Comparison of ENCODE assay signal across 11 mouse cellular contexts in the genomic region with DNA sequence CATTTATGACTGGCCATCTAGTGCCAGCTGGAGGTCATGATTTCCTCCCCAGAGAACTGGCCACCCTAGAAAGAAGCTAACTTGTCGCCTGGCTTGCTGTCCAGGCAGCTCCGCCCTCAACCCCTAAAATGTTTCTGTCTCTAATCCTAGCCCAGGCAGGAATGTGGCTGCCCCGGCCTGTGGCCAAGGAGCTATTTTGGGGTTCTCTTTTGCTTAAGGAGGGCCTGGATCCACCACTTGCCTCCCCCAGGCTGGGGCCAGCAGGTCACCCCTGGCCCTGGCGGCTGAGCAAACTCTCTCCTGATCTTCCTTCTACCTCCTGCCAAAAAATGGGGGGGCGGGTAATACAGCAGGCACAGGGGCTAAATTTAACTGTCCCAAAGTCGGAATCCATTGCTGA. TPM values are rescaled to one million over a fixed set of nuclear protein-coding genes. Genes with fewer than 3 reads are reported as not detected.
A peak's percentile ranks its signal among the peaks of the same experiment; 100 is the strongest.
DNase-seq lines count a peak whose midpoint lies in the region; ATAC-seq and TF ChIP-seq lines count a peak whose summit lies in the region.
"Had no signal": no experiment of that assay in that cellular context is flagged by ENCODE, and none has a peak within 500 bp of the region (broad histone marks: within the 10 kb centered on the region; RNA-seq: fewer than 3 reads in every experiment).

No protein-coding gene starts in this region.

- intact Hi-C loops in heart, postnatal 25 days (cut with DNase I) = no loop called here

- 61% methylated on average over 6 of the region's 6 CpGs for WGBS in hindbrain, embryonic 10.5 days
- WGBS in hindbrain, embryonic 11.5 days = 63% methylated on average over 6 of the region's 6 CpGs

- H3K4me3 ChIP-seq in hindbrain, embryonic 10.5 days = 0 out of 2 replicates have a peak overlapping the region, but pooled peaks have one; percentile 26
- H3K4me3 ChIP-seq in hindbrain, embryonic 11.5 days (ENCODE audit: low read depth, low read length) = no peak overlapping the region
- H3K4me3 ChIP-seq in embryonic fibroblast, embryonic 13.5 days (ENCODE audit: insufficient read depth, low read length) = no peak overlapping the region

- TF ChIP-seq CTCF in embryonic fibroblast, embryonic 13.5 days (IDR thresholded peaks at IDR 0.05; ENCODE audit: borderline replicate concordance, insufficient read depth, low read length) = no peak

- DNase-seq in hindbrain, embryonic 10.5 days (ENCODE audit: low spot score) = no peak
- no peak for DNase-seq in hindbrain, embryonic 11.5 days (ENCODE audit: low spot score)
- DNase-seq in heart, postnatal 25 days (ENCODE audit: low spot score) = peak; percentile 69
- DNase-seq in lung, postnatal 25 days (ENCODE audit: low spot score) = peak; percentile 45
- no peak for DNase-seq in thymus, postnatal 25 days
- DNase-seq in embryo, embryonic 9.5 days (ENCODE audit: extremely low spot score) = no peak

- no peaks in the 10 kb centered on the region for H3K9me3 ChIP-seq in hindbrain, embryonic 10.5 days
- no peaks in the 10 kb centered on the region for H3K9me3 ChIP-seq in hindbrain, embryonic 11.5 days (ENCODE audit: control insufficient read depth, low read length)
- H3K9me3 ChIP-seq: liver, embryonic 15.5 days had no signal

- H3K4me1 ChIP-seq in hindbrain, embryonic 10.5 days (replicated peaks) = peaks cover 52% of the 10 kb centered on the region
- no peaks in the 10 kb centered on the region; the same call in 1 of the 2 replicates for H3K4me1 ChIP-seq in hindbrain, embryonic 11.5 days (replicated peaks; ENCODE audit: control insufficient read depth, insufficient read depth, low read length)
- no peaks in the 10 kb centered on the region; the same call in 1 of the 2 replicates for H3K4me1 ChIP-seq in embryonic fibroblast, embryonic 13.5 days (ENCODE audit: control insufficient read depth, insufficient read depth, low read length)

- no peak for ATAC-seq in hindbrain, embryonic 11.5 days (ENCODE audit: low FRiP score)
- no peak for ATAC-seq in CD4-positive, CD25-positive, alpha-beta regulatory T cell, adult 4 months

- peaks cover 12% of the 10 kb centered on the region for H3K27me3 ChIP-seq in hindbrain, embryonic 10.5 days (ENCODE audit: insufficient read depth, poor library complexity, severe bottlenecking)
- no peaks in the 10 kb centered on the region for H3K27me3 ChIP-seq in hindbrain, embryonic 11.5 days (ENCODE audit: control insufficient read depth, insufficient read depth, low read length)

- no peak overlapping the region for H3K27ac ChIP-seq in hindbrain, embryonic 10.5 days
- no peak overlapping the region for H3K27ac ChIP-seq in hindbrain, embryonic 11.5 days (ENCODE audit: low read depth, low read length)
- peak overlapping the region; percentile 63 for H3K27ac ChIP-seq in embryonic fibroblast, embryonic 13.5 days (ENCODE audit: insufficient read depth, low read length)

- H3K9ac ChIP-seq in hindbrain, embryonic 11.5 days (ENCODE audit: low read depth, low read length) = no peak overlapping the region
- H3K9ac ChIP-seq: liver, embryonic 15.5 days had no signal

- TF ChIP-seq POLR2A in embryonic fibroblast, embryonic 13.5 days (IDR thresholded peaks at IDR 0.05; ENCODE audit: low read depth, low read length) = no peak

- H3K4me2 ChIP-seq in hindbrain, embryonic 11.5 days (replicated peaks; ENCODE audit: low read depth, low read length) = no peak overlapping the region

- peaks cover 82% of the 10 kb centered on the region for H3K36me3 ChIP-seq in hindbrain, embryonic 10.5 days
- peaks cover 15% of the 10 kb centered on the region for H3K36me3 ChIP-seq in hindbrain, embryonic 11.5 days (ENCODE audit: control insufficient read depth, insufficient read depth, low read length)

RNA-seq across cellular contexts. Expression of gene Dmpk, which starts 0.6 kb away (rescaled TPM):
- polyA plus RNA-seq in hindbrain, embryonic 10.5 days (2016; fragmentation: Nextera tagmentation; extraction: Ambion mirVana) = 9.9 and 10.2 TPM in 2 replicates
- polyA plus RNA-seq in hindbrain, embryonic 11.5 days (2014; fragmentation: Nextera tagmentation; extraction: Ambion mirVana) = 10.3 and 12.2 TPM in 2 replicates
- 75.4 and 114 TPM in 2 replicates for polyA plus RNA-seq in embryonic fibroblast, embryonic 13.5 days (2011; ENCODE audit: insufficient read length, low read depth, missing spikeins)
- total RNA-seq in heart, postnatal 25 days (2021) = 100 to 1,000 TPM; 555 to 584 TPM
- under 1 TPM in 1 of 2 experiments, not detected in 1; 0.44 TPM for polyA plus RNA-seq in CD4-positive, CD25-positive, alpha-beta regulatory T cell, adult 4 months (2017; shearing (Covaris generic))

RNA-seq across cellular contexts. Expression of gene Dmwd, which starts 7.1 kb away (rescaled TPM):
- 16.6 and 20.7 TPM in 2 replicates for polyA plus RNA-seq in hindbrain, embryonic 10.5 days (2016; fragmentation: Nextera tagmentation; extraction: Ambion mirVana)
- 18.3 and 20.2 TPM in 2 replicates for polyA plus RNA-seq in hindbrain, embryonic 11.5 days (2014; fragmentation: Nextera tagmentation; extraction: Ambion mirVana)
- polyA plus RNA-seq in embryonic fibroblast, embryonic 13.5 days (2011; ENCODE audit: insufficient read length, low read depth, missing spikeins) = 39.0 and 47.0 TPM in 2 replicates
- total RNA-seq in heart, postnatal 25 days (2021) = 10 to 100 TPM; 43.9 to 45.4 TPM
- not detected for polyA plus RNA-seq in CD4-positive, CD25-positive, alpha-beta regulatory T cell, adult 4 months (2017; shearing (Covaris generic))
- total RNA-seq: CH12.LX had no signal

RNA-seq across cellular contexts. Expression of gene Six5, which starts 11.3 kb away (rescaled TPM):
- polyA plus RNA-seq in hindbrain, embryonic 10.5 days (2016; fragmentation: Nextera tagmentation; extraction: Ambion mirVana) = 7.4 and 8.4 TPM in 2 replicates
- 6.2 and 7.2 TPM in 2 replicates for polyA plus RNA-seq in hindbrain, embryonic 11.5 days (2014; fragmentation: Nextera tagmentation; extraction: Ambion mirVana)
- 7.4 and 11.4 TPM in 2 replicates for polyA plus RNA-seq in embryonic fibroblast, embryonic 13.5 days (2011; ENCODE audit: insufficient read length, low read depth, missing spikeins)
- total RNA-seq in heart, postnatal 25 days (2021) = 1 to 10 TPM; 8.6 to 9.8 TPM
- under 1 TPM; 0.46 to 0.83 TPM for polyA plus RNA-seq in CD4-positive, CD25-positive, alpha-beta regulatory T cell, adult 4 months (2017; shearing (Covaris generic))

RNA-seq across cellular contexts. Expression of gene Rsph6a, which starts 28.6 kb away (rescaled TPM):
- polyA plus RNA-seq in hindbrain, embryonic 10.5 days (2016; fragmentation: Nextera tagmentation; extraction: Ambion mirVana) = not detected in 2 replicates
- polyA plus RNA-seq in hindbrain, embryonic 11.5 days (2014; fragmentation: Nextera tagmentation; extraction: Ambion mirVana) = not detected in 2 replicates
- not detected in 2 replicates for polyA plus RNA-seq in embryonic fibroblast, embryonic 13.5 days (2011; ENCODE audit: insufficient read length, low read depth, missing spikeins)
- not detected for total RNA-seq in heart, postnatal 25 days (2021)
- not detected for polyA plus RNA-seq in CD4-positive, CD25-positive, alpha-beta regulatory T cell, adult 4 months (2017; shearing (Covaris generic))
- polyA plus RNA-seq: liver, embryonic 15.5 days had no signal

RNA-seq across cellular contexts. Expression of gene Gm4969, which starts 35.1 kb away (rescaled TPM):
- 1.2 and 1.5 TPM in 2 replicates for polyA plus RNA-seq in hindbrain, embryonic 10.5 days (2016; fragmentation: Nextera tagmentation; extraction: Ambion mirVana)
- 1.0 and 1.4 TPM in 2 replicates for polyA plus RNA-seq in hindbrain, embryonic 11.5 days (2014; fragmentation: Nextera tagmentation; extraction: Ambion mirVana)
- not detected in 2 replicates for polyA plus RNA-seq in embryonic fibroblast, embryonic 13.5 days (2011; ENCODE audit: insufficient read length, low read depth, missing spikeins)
- not detected for total RNA-seq in heart, postnatal 25 days (2021)
- not detected for polyA plus RNA-seq in CD4-positive, CD25-positive, alpha-beta regulatory T cell, adult 4 months (2017; shearing (Covaris generic))
- total RNA-seq: CH12.LX had no signal
- polyA plus RNA-seq: spleen, adult 2 months had no signal

Comparison
In these comparisons a context has a peak if more than half of its experiments do, and no peak if none do; other contexts are left out.
1. DNase-seq: peak in heart, postnatal 25 days (single experiment) and lung, postnatal 25 days (single experiment); none in hindbrain, embryonic 10.5 days (single experiment), hindbrain, embryonic 11.5 days (single experiment), thymus, postnatal 25 days (single experiment) and embryo, embryonic 9.5 days (single experiment).
2. RNA of gene Dmwd, which starts 7.1 kb away (polyA plus RNA-seq): 39.0 to 47.0 TPM in embryonic fibroblast, embryonic 13.5 days, 16.6 to 20.7 TPM in hindbrain, embryonic 10.5 days and 18.3 to 20.2 TPM in hindbrain, embryonic 11.5 days; not detected in CD4-positive, CD25-positive, alpha-beta regulatory T cell, adult 4 months; every median in the first group is over 10 times any median in the second.